10 mouse cellular contexts compared by ENCODE assay signal in genomic region chr9:101733611-101734225, GRCm38 (mm10).
DNase-seq lines count a peak whose midpoint lies in the region; ATAC-seq lines count a peak whose summit lies in the region.
"Had no signal": no experiment of that assay in that cellular context is flagged by ENCODE, and none has a peak within 500 bp of the region (broad histone marks: within the 10 kb centered on the region; RNA-seq: fewer than 3 reads in every experiment).

No protein-coding gene starts in this region.

- H3K4me3 ChIP-seq in neural tube, embryonic 15.5 days (replicated peaks): no peak overlapping the region
- H3K4me3 ChIP-seq in midbrain, embryonic 11.5 days (ENCODE audit: low read depth, low read length): no peak overlapping the region
- H3K4me3 ChIP-seq in liver, embryonic 11.5 days (ENCODE audit: low read depth, low read length): no peak overlapping the region

- H3K27me3 ChIP-seq in neural tube, embryonic 15.5 days (replicated peaks): no peaks in the 10 kb centered on the region
- no peaks in the 10 kb centered on the region for H3K27me3 ChIP-seq in midbrain, embryonic 11.5 days (ENCODE audit: control insufficient read depth, insufficient read depth, low read length)
- no peaks in the 10 kb centered on the region for H3K27me3 ChIP-seq in liver, embryonic 11.5 days (replicated peaks; ENCODE audit: control insufficient read depth, insufficient read depth, low read length)

- peaks cover 19% of the 10 kb centered on the region for H3K4me1 ChIP-seq in neural tube, embryonic 15.5 days
- H3K4me1 ChIP-seq in midbrain, embryonic 11.5 days (ENCODE audit: control insufficient read depth, insufficient read depth, low read length): no peaks in the 10 kb centered on the region
- no peaks in the 10 kb centered on the region for H3K4me1 ChIP-seq in liver, embryonic 11.5 days (replicated peaks; ENCODE audit: control insufficient read depth, insufficient read depth, low read length)

- peak; percentile 52 to 67 for DNase-seq in cerebellum, postnatal 10 days
- DNase-seq in cerebellum, adult 8-10 months: no peak
- peak; percentile 41 for DNase-seq in neural tube, embryonic 10.5 days (ENCODE audit: extremely low spot score, low spot score)
- no peak for DNase-seq in midbrain, embryonic 11.5 days (ENCODE audit: low spot score, missing footprints)
- DNase-seq in thymus, postnatal 14 days: no peak
- DNase-seq in left cerebral cortex, postnatal 25 days (ENCODE audit: low spot score in 2 of 2): no peak
- no peak for DNase-seq in liver, embryonic 11.5 days (ENCODE audit: low spot score)

- 26% methylated on average over 14 of the region's 14 CpGs for WGBS in neural tube, embryonic 15.5 days
- WGBS in midbrain, embryonic 11.5 days: 74% methylated on average over 14 of the region's 14 CpGs
- WGBS in liver, embryonic 11.5 days: 74% methylated on average over 14 of the region's 14 CpGs

- H3K27ac ChIP-seq in neural tube, embryonic 15.5 days (replicated peaks): no peak overlapping the region
- H3K27ac ChIP-seq in midbrain, embryonic 11.5 days (ENCODE audit: low read depth, low read length): no peak overlapping the region
- no peak overlapping the region for H3K27ac ChIP-seq in liver, embryonic 11.5 days (ENCODE audit: low read depth, low read length)

- H3K4me2 ChIP-seq in neural tube, embryonic 15.5 days: no peak overlapping the region
- no peak overlapping the region for H3K4me2 ChIP-seq in midbrain, embryonic 11.5 days
- H3K4me2 ChIP-seq in liver, embryonic 11.5 days: no peak overlapping the region
- H3K4me2 ChIP-seq: lung, embryonic 14.5 days had no signal

- no peak overlapping the region for H3K9ac ChIP-seq in neural tube, embryonic 15.5 days (replicated peaks)
- H3K9ac ChIP-seq in midbrain, embryonic 11.5 days (ENCODE audit: low read length): no peak overlapping the region
- no peak overlapping the region for H3K9ac ChIP-seq in liver, embryonic 11.5 days (ENCODE audit: low read depth, low read length)
- H3K9ac ChIP-seq: lung, embryonic 14.5 days had no signal

- ATAC-seq in neural tube, embryonic 15.5 days (ENCODE audit: low FRiP score): no peak
- ATAC-seq in midbrain, embryonic 11.5 days (ENCODE audit: low FRiP score): peak; percentile 65; the same call in 1 of the 2 replicates
- no peak for ATAC-seq in liver, embryonic 11.5 days (replicated peaks; ENCODE audit: low FRiP score)
- ATAC-seq: intestine, postnatal 0 days had no signal

- intact Hi-C loops in left cerebral cortex, postnatal 25 days (cut with DNase I): no loop called here

- no peaks in the 10 kb centered on the region for H3K9me3 ChIP-seq in neural tube, embryonic 15.5 days (replicated peaks)
- no peaks in the 10 kb centered on the region for H3K9me3 ChIP-seq in midbrain, embryonic 11.5 days (ENCODE audit: control insufficient read depth, low read length)
- no peaks in the 10 kb centered on the region for H3K9me3 ChIP-seq in liver, embryonic 11.5 days (ENCODE audit: control insufficient read depth, low read length)

- no peaks in the 10 kb centered on the region for H3K36me3 ChIP-seq in neural tube, embryonic 15.5 days
- H3K36me3 ChIP-seq in midbrain, embryonic 11.5 days (ENCODE audit: control insufficient read depth, insufficient read depth, low read length): no peaks in the 10 kb centered on the region
- H3K36me3 ChIP-seq in liver, embryonic 11.5 days (ENCODE audit: control insufficient read depth, insufficient read depth, low read length): no peaks in the 10 kb centered on the region

Comparison
In these comparisons a context has a peak if more than half of its experiments do, and no peak if none do; other contexts are left out.
1. DNase-seq: peak in cerebellum, postnatal 10 days (2 of 2) and neural tube, embryonic 10.5 days (single experiment); none in cerebellum, adult 8-10 months (single experiment), midbrain, embryonic 11.5 days (single experiment), thymus, postnatal 14 days (single experiment), left cerebral cortex, postnatal 25 days (0 of 2) and liver, embryonic 11.5 days (single experiment).